Mouse (Mus musculus): ENCODE data around the gene Gsdma3.

- TF ChIP-seq CTCF (IDR thresholded peaks at IDR 0.05; ENCODE audit: extremely low read depth, insufficient read depth, insufficient read length, insufficient replicate concordance) (no peak), POLR2A (IDR thresholded peaks at IDR 0.05; ENCODE audit: low read depth, low read length) (no peak)
Measured at GRCm38 (mm10) chr11:98587684-98588546, 38.2 kb upstream of the Gsdma3 start.
